Mouse (Mus musculus): ENCODE data around the gene Sult6b2.

Gene Sult6b2

GRCm38 (mm10) chr6:142809373-142810098, 5.2 kb upstream of the Sult6b2 start:
- DNase-seq, result no peak

DNA sequence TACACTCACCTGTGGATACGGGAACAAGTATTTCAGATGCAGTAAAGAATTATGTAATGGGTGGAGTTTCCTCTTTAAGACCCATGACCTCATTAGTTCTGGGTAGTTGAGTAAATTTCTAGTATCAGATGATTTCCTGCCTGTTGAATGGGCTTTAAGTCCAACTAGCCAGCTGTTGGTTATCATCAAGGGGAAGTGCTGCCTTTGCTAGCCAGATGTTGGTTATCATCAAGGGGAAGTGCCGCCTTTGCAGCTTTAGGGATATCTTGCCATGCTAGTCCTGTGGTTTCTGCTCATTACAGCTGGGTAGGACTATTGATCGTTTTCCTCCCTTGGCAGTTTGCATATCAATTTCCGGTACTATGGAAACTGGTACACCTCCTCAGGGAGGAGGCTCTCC, 2.0 kb upstream of the Sult6b2 start:
- no peak for DNase-seq

GRCm38 (mm10) chr6:142802617-142803525, 1.4 kb downstream of the Sult6b2 start:
- no peak for DNase-seq

- DNase-seq, result no peak
Observed at GRCm38 (mm10) chr6:142801687-142802086, 2.6 kb downstream of the Sult6b2 start.

- no peak for DNase-seq
Observed at GRCm38 (mm10) chr6:142799704-142800374, 4.5 kb downstream of the Sult6b2 start.

DNA sequence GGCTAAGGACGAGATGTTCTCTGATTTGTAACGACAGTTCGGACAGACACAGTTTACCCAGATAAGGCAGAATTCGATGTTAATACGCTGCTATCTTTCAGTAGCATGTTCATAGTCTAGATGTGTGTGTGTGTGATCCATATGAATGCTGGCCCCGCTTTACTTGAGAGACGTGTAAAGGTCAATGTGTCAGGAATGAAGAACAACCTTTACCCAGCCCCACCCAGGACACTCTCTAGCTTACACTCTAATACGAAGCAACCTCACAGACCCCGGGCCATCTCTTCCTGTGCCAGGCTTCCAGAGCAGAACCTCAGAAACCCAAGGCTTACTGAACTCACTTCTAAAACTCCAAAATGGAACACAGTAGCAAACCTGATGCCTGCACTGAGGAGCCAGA, 5.5 kb downstream of the Sult6b2 start:
- no peak for DNase-seq

GRCm38 (mm10) chr6:142797996-142798395, 6.3 kb downstream of the Sult6b2 start:
- no peak for DNase-seq

DNA sequence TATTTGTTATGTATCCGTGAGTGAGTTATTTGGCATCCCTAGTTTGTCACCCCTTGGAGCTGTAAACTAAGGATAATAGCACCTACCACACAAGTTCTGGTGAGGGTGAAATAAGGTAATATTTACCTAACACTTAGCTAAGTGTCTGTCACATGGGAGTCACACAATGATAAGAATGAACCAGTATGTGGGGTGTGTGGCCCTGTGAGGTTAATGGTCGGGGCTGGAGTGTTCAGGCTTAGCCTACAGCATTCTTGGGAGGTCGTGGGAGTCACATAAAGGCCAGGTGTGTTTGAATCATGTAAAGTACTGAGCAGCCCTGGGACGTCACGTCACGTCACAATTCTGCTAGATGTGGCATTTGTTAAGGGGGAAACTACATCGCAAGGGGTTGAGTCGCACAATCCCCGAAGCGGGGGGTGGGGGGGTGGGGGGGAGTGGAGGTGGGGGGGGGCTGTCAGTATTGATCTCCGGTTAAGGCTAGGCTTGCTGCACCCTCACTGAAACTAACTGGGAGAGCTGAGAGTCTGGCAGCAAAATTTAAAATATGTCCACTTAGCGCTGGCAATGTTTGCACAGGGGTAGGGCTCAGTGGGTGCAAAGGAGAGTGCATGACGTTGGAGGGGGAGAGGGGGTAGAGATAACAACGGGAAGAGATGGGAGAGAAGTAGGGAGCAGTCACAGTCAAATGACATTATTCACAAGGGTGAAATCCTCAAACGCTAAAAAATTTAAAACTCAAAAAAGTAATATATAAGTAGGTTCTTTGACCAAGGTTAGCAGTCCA, 8.5 kb downstream of the Sult6b2 start:
- DNase-seq, result no peak

DNA sequence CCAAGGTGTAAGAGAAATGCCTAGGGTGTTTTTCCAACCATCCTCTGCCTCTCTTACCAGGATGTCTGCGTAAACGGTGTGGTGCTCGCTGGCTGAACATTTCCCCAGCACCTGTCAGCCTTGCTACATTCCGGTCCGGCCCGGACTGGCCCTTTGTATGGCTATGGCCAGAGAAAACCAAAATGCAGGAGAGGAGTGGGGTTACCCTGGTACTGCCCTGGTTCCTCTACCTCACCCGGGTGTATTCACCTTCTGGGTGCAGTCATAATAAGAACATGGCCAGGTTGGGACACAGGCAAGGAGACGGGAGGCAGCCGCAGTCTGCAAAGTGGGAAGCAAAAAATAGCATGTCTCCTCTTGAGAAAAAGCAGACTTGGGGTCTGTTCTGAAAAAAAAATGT, 9.2 kb downstream of the Sult6b2 start:
- DNase-seq, result no peak

DNA sequence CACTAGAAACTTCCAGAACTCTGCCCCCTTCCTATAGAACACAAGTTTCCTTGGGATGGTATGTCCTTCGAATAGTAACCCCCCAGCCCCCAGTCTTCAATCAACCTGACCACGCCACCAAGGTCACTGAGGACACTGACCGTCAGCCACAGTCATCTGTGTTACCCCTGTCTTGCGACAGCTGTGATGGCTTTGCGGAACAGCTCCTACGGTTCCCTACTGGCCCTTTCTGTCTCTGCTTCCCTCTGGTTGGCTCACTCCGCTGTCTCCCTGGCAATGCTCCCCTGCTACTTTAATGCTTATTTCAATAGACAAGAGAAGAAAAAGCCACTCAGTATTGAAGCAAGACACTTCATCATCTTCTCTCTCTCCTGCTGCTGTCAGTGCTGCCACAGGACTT, 10.8 kb downstream of the Sult6b2 start:
- no peak for DNase-seq

DNA sequence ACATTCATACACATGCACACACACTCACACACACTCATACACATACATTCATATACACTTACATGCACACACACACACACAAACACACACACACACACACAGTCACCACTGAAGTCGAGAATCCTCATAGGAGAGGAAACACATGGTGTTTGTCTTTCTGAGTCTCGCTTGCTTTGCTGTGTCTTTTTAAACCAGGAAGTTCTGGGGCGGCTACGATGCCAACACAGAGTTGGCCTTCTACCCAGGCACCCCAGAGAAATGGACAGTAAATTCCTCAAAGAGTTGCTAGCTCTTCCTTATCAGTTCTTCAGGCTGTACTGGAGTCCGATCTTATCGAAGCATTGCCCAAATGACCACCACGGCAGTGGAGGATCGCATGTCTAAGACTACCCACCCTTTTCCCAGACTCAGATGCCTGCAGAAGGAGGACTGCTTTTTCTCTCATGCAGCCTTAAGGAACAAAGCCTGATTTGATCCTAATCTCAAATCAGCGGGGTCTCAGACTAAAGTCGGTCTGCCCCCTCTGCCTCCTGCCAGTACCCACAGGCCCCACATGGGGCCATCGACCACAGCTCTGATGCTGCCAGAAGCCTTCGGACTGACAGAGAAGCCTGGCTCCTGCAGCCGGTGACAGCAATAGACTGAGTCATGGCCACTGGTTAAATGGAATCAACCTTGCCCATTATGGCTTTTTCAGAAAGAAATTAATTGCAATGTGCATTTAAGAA, 11.9 kb downstream of the Sult6b2 start:
- no peak for DNase-seq

DNA sequence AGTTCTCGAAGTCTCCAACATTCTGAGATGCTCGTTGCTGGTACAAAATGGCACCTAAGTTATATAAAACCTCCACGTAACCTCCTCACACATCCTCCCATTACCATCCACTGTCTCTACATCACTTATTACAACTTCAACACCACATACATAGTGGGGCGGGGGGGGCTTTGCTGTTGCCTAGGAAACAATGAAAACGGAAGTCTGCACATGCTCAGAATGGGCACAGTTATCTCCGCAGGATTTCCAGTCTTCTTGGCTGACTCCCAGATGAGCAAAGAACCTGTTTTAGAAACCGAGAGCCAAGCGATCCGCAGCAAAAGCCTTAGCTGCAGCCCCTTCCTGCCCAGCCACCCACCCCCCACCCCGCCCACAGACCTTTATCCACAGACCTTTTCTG, 14.6 kb downstream of the Sult6b2 start:
- DNase-seq, result no peak

DNA sequence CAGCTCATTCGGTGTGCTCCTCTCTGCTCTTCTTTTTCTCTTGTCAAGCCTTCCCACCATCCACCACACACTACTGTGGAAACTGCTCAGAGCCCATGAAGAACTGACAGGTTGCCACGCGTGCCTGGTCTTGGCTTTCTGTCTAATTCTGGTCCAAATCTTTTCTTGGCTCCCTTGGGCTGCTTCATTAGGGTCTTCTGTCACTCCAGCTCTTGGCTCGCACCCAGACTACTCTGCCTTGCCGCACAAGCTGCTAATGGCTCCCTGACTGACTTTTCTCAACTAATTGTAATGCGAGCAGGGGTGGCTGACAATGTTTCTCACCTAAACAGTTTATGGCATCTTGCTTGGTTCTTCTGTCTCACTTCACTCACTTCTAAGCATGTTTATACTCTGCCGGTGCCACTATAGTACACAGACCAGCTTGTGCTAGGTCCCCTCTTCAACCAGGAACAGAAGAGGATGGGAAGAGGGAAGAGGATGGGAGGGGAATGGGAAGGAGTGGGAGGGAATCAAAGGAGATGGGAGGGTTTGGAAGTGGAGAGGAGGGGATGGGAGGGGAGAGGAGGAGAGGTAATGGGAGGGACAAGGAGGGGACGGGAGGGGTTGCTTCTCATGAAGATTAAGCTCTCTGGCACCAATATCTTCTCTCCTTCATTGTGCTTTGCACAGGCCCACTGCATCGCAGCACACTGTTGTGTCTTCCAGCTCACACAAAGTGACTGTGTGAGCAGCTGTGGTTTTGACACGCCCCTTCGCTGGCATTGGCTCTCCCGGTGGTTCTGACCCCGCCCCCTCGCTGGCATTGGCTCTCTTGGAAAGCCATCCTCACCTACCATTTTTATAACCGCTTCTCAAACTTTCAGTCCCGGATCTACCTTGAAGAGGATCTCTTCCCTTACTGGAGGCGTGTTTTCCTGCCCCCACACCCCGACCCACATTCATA, 16.0 kb downstream of the Sult6b2 start:
- DNase-seq, result no peak

GRCm38 (mm10) chr6:142786106-142786505, 18.2 kb downstream of the Sult6b2 start:
- no peak for DNase-seq

- peak; percentile 60 for DNase-seq
Observed at GRCm38 (mm10) chr6:142785343-142785742, 19.0 kb downstream of the Sult6b2 start.

DNA sequence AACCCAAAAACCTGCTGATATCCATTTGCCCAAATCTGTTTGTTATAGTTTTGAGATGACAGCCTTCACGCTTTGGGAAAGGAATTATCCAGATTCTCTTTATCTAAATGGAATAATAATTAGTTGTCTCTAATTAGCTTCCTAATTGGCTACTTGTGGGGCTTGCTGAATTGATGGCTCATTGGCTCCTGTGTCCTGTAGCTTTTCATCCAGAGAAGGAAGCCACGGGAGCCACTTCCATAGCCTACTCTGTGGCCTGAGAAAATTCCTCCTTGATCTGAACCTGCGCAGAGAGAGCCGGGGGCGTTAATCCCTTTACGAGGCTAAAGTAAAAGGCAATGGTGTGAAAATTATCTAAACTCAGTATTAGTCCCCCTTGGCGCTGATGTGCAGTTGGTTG, 23.0 kb downstream of the Sult6b2 start:
- no peak for DNase-seq

DNA sequence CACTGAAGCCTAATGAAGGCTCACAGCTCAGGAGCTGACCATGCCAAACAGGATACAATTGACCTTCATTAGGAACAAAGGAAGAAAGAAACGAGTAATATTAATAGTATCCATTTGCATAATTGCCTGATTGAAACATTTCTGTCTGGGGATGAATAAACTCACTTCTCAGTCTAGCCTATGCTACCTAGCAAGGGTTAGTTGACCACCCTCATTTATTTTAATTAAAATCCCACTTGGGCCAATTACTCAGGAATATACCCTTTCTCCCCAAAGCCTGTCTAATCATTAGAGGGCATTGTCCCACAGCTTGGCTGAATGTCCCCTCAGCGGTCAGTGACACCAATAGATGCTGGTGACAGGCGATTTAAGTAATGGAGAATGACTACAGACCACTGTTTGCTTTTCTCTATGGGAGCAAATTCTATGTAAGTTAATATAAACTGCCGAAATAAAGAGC, 23.7 kb downstream of the Sult6b2 start:
- no peak for DNase-seq

- no peak for DNase-seq
Observed at GRCm38 (mm10) chr6:142779812-142780573, 24.3 kb downstream of the Sult6b2 start.

- peak; percentile 46 for DNase-seq
Observed at GRCm38 (mm10) chr6:142779045-142779811, 25.1 kb downstream of the Sult6b2 start.

Data from kidney, adult 18-20 months (tissue).